Mouse (Mus musculus) kidney, postnatal 36 days (tissue): ENCODE results near the gene Npm3.

ENCODE experiments used
- DNase-seq, 2 experiments: peaks; one replicate each; pipeline ENCODE4 v3.0.0; 2021 to 2022; ENCODE audit warnings: mixed read lengths in 2 of 2

The Npm3 gene

DNA sequence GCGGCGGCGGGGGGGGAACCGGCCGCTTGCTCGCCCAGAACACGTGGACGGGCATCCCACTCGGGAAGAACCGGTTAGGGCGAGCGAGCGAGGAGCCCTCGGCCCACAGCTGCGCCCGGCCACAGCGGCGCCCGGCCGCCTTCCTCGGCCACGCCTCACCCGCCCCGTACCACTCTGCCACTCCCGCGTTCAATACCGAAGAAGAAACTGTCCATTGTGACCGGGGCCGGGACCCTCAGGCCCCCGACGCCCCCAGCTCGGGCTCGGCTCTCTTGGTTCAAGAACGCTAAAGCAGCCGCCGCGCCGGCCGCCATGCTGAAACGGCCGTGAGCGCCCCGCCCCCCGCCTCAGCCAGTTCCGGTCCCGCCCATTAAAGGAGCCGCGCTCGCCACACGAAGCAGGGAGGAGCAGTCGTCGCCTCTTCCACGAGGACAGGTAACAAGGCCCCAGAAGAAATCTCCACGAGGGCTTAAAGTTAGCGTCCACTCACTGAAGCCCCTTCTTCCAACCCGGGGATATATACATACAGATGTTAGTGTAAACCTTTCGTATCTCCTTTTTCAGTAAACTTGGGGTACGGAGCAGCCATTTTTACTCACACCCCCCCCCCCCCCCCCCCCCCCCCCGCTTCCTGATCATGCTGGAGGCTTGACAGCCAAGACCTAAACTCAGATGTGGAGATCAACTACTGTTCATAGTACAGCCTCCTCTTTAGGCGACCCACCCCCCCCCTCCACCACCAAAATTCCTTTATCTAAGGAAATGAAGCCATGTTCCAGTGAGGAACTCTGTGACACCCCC is at the start of gene Npm3:
TSS of gene Npm3 (minus strand) at position 349 of the 801 bp plus-strand sequence.
- peak; percentile 87 to 96 for DNase-seq

DNA sequence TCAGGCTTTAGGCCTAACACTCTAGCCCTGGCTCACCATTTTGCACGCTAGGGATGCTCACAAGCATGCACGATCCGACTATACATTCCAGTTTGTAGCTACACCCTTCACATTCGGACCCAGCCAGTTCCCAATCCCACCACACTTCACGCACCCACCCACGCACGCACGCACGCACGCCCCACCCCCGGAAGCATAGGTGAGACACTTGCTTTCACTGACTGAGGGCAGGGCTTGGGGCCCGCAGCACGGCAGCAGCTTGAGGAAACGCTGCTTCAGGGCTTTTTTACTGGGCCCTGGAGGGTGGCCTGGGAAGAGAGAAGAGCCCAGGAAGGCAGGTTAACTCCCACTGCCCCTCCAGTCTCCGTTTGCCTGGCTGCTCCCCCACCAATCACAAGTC is 47.5 kb upstream of the Npm3 start:
- DNase-seq: no peak

DNA sequence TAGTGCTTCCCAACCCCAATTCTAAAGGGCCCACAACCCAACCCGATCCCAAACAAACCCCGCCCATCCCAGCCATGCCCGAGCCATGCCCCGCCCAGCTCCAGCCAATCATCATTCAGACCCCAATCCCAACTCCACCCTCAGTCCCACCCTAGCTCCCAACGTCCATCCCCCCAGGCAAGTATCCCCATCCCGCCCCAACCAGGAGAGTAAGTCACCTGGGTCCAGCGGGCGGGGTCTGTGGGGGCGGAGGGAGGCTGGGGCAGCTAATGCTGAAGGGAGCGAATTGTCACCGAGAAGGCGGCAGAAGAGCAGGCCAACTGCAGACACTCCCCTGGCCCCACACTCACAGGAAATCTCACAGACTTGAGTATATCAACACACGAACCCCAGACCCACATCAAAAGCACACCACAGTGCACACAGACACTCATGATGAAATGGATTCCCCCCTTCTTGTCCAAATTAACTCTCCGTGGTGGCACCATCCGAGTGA is 46.7 kb upstream of the Npm3 start:
- no peak for DNase-seq

DNA sequence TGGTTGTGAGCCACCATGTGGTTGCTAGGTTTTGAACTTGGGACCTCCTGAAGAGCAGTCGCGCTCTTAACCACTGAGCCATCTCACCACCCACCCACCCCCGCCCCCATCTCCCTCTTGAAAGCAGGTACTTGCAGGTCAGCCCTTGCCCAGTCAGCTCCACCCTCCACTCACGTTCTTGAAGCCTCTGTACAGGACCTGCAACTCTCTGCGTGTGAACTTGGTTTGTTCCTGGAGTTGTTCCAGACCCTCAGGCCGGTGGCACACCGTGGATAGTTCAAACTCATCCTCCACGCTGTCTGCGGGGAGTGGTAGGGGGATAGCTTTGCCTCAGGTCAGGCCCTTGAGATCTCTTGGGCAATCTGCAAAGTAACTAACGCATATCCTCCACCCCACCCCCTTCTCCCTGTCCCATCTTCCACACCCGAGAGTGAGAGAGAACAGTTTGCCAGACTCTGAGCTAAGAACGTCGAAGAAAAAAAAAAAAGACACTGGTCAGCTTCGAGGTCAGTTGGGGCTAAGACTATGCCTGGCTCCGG is 46.1 kb upstream of the Npm3 start:
- no peak for DNase-seq

DNA sequence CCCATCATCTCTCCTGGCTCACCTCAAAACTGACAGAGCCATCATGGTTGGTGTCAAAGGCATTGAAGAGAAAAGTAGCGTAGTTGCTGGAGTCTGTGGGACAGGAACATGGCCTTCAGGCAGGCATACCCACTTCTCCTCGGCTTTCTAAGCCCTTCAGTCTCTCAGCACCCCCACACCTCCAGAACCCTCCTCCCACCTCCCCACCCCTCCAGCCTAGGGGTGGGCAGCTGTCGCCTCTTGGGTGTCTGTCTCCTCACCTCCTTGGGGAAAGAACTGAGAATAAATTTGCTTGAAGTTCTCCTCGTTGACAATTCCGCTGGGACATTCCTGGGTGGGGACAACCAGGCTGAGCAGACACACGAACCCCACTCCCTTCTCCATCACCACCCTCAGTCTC is 45.3 kb upstream of the Npm3 start:
- DNase-seq: no peak

DNA sequence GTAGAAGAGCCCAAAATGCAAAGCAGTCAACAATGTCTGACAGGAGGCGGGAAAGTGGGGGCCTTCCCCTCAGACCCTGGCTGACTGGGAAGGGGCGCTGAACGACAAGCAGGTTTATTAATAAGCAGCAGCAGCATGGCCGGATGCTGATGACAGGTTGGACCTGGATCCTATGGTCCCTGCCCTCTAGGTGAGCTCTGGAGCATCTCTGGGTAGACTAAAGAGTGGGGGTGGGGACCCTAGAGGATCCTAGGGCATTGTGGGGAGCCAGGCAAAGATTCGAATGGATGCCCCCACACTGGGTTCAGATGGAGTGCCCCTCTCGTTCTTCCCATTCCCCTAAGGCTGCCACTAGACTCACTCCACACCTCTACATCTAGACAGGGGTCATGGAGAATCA is 43.0 kb upstream of the Npm3 start:
- no peak for DNase-seq

DNA sequence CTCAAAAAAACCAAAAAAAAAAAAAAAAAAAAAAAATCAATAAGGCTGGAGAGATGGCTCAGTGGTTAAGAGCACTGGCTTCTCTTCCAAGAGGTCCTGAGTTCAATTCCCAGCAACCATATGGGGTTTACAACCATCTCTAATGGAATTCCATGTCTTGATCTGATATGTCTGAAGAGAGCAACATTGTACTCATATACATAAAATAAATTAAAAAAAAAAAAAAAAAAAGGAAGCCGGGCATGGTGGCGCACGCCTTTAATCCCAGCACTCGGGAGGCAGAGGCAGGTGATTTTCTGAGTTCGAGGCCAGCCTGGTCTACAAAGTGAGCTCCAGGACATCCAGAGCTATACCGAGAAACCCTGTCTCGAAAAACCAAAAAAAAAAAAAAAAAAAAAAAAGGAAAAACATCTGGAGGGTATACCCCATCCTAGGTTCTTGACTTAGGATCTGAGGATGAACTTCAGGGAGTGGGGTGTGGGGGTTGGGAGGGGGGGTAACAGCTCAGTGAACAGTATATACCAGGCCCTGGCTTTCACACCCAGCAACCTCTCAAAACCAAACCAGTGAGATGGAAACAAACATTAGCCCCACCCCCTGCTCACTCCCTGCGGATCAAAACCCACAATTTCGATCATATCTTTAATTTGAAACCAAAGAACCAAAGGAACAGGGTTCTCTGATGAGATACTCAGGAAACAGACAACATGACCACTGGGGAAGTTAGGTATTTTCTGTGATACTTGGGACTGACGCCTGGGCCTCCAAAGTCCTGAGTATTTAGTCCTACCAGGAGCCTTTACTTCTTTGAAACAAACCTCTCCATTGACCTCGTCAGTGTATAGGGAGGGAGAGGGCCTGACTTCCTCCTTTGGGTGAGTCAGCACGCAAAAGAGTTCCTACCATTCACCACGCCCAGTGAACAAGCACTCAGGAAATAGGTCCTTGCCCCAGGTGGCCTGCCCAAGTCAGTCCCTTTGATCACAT is 40.8 kb upstream of the Npm3 start:
- DNase-seq: no peak

DNA sequence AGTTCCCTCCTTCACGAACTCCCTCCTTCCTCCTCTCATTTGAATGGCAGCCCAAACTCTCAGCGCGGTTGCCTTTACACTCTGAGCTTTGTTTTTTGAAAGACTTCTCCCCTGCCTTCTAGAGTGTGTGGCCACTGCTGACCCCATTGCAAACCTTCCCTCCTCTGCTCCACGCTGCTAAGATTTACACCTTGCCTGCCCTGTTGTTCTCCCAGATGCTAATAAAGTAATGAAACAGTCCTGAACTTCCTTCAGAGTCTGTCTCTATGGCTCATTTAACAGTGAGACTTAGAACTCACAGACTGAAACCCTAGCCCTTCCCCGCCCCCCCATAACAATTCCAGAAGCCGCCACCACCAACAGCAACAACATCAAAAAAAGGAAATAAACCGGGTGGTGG is 40.0 kb upstream of the Npm3 start:
- no peak for DNase-seq

DNA sequence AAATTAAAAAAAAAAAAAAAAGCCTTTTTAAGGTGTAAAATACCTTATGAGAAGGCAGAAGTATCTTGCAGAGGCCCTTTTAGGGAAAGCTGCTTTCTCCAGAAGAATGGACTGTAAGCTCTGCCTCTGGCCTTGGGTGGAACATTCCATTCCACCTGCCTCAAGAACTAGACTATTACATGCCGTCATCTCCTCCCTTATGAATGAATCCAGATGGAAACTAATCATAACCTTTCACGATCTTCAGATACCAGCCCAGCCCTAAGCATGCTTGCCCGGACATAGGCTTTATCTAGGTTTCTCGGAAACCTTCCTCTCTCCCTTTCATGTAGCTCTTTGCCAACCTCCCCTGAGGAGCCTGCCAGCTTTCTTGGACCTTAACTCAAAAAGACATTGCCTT is 38.9 kb upstream of the Npm3 start:
- no peak for DNase-seq

DNA sequence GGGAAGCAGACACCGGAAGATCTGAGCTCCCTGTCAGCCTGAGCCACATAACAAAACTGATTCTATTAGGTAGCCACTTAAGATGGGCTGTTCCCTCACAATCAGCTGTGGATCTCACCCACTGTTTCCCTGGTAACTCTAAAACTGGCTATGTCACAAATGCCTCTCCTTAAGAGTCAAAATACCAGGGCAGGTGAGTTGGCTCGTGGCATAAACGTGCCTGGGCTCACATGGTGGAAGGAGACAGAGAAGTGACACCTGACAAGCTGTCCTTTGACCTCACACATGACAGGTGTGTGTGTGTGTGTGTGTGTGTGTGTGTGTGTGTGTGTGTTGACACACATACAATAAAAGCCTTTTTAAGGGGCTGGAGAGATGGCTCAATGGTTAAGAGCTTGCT is 38.1 kb upstream of the Npm3 start:
- DNase-seq: no peak

DNA sequence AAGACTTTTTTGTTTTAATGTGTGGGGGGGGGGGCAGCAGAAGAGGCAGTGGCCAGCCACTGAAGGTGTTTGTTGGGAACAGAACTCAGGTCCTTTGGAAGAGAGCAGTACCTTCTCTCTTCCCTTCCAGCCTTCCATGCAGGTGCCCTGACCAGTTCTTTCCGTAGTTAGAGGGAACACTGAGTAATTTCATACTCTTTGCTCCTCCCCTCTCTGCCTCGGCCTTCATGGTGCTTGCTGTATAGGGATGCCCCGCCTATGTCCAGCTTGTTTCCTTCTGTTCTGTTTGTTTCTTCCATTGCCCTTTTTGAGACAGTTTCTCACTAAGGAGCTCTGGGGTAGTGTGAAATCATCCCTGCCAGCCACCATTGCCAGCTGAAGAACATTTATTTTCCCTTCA is 36.1 kb upstream of the Npm3 start:
- no peak for DNase-seq

DNA sequence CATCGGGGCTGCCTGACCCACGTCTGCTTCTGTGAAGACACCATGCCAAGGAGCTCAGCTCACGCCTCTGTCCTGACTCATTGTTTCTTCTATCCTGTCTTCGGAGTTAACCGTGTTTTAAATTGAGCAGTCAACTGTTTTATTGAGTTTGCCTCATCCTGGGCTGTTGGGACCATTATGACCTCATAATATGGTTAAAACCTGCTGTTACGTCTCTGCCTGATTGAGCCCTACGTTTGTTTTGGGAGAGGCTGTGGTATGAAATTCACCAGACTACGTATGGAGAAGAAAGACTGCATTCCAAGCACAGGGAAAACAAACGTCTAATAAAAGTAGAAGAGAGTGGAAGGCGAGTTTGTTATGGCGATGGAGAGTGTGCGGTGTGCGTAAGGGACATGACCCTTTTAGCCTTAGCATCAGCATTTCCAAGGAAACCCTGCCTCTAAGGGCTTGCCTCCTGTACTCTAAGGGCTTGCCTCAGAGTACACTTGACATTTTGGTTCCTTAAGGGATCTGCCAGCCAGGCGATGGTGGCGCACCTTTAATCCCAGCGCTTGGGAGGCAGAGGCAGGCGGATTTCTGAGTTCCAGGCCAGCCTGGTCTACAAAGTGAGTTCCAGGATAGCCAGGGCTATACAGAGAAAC is 34.7 kb upstream of the Npm3 start:
- no peak for DNase-seq

DNA sequence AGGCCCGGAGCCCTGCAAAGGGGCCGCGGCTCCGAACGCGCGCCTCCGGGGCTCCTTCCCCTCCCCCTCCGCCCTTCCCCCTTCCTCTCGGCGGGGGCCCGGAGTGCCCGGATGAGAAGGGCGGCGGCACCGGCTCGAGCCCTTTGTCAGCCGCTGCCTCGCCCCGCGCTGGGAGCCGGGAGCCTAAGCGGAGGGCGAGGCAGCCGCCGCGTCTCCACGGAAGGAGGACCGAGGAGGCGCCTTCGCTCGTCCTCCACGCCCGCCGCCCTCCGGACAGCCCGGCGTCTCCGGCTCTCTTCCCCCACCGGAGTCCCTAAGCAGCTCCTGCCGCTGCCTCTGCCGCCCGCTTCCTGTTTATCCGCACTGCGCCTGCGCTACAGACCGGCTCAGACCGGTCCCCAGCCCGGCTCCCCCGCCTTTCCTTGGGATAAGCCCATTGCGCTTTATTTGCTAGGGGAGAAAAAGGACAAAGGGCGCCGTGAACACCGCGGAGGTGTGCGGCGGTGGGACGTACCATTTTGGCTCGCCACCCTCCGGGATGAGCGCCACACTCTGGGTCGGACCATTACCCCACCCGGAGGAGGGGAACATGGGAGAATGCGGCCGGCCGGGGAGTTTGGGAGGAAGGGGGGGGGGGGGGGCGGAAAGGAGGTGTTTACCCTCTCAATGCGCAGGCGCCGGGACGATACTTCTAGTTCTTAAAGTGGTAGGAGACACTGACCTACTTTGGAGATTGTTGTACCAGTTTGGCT is 34.0 kb upstream of the Npm3 start, which contains the start of gene Mgea5:
TSS of gene Mgea5 (minus strand) at position 657 of the 752 bp plus-strand sequence.
- DNase-seq: peak; percentile 98

DNA sequence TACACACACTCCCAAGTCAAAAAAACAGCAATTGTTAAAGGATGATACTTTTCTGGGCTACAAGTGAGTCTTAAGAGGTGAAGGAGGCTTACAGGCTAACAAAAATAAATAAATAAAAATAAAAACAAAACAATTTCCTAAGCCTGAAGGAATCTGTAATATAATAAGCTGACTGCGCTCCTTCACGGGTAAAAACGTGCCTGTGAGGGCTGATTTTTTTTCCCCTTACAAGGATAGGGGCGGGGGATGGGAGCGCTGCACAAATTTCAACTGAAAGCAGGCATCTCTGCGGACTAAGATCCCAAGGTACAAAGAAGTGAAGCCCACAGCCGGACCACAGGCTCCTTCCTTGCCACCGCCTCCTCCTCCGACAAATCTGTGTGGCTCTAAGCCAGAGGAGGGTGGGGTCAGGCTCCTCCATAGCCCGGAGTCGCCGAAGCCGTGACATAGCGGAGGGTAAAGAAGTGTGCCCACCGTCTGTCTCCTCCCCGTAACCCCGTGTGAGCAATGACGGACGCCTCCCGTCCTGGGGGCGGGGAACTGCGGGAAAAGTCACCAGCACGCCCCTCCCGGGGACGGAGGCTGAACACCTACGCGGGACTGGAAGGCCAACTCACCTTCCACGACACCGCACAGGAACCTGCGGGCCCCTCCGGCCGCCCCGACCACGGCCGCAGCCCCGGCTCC is 33.1 kb upstream of the Npm3 start:
- peak; percentile 87 to 89 for DNase-seq

DNA sequence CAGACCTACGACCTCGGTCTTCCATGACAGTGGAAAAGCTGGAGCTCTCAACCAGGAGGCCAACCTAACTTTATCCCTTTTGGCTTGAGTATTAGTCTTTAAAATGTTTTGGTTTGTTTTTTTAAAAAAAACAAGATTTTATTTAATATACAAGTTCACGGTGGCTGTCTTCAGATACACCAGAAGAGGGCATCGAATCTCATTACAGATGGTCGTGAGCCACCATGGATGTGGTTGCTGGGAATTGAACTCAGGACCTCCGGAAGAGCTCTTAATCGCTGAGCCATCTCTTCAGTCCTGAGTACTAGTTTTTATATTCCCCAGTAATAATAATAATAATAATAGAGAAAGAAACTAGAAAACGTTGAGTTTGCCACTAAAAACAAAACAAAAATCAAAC is 32.3 kb upstream of the Npm3 start:
- no peak for DNase-seq

DNA sequence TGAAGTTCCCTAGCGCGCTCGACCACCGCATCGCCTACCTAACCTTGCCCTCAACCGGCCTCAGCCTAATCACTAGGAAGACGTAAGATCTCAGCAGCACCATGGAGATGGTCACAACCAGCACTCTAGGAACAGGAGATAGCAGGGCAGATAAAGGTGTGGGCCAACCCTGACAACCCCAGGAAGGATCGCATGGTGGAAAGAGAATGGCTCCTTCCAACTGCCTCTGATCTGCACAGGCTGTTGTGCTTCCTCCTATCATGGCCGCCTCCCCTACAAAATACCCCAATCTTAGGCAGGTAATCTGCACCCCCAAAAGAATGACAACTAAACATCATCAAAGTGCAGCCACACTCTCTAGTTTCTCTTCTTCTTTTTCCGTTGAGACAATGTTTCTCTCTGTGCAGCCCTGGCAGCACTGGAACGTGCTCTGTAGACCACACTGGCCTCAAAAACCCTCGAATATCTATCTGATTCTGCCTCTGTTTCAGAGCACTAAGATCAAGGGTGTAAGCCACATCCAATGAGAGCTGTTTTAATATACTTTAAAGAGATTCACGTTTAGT is 31.0 kb upstream of the Npm3 start:
- no peak for DNase-seq

DNA sequence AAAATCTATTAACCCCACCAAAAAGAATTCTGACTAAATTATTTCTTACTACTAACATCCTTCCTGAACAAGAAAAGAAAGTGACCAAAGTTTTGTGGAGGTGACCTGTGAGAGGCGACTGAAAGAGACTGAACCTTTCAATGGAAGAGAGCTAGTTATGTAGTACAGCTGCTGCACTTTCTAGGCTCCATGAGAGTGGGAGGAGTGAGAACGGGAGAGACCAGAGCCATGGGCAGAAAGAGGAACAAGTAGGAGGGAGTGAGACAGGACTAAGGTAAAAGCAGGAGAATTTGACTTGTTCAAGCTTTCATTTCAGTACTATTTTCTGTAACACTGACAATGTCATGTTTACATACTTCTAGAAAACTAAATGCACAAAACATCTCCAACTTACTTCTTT is 26.1 kb upstream of the Npm3 start:
- no peak for DNase-seq

DNA sequence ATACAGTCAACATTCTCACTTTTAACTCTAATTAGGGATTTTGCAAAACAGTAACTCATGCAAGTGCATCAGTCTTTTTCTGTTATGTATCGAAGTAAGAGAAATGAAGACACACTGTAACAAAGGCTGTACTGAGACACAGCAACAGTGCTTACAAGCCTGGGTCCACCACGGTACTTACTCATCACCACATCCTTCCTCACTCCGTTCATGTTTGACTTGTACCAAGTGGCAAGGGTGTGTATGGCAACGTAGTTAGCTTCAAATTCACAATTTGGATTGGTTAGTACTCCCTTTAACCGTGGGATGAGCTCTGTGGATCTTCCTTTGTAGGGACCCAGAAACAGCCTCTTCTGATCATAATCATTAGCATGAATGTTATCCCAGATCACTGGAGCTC is 22.1 kb upstream of the Npm3 start:
- no peak for DNase-seq

DNA sequence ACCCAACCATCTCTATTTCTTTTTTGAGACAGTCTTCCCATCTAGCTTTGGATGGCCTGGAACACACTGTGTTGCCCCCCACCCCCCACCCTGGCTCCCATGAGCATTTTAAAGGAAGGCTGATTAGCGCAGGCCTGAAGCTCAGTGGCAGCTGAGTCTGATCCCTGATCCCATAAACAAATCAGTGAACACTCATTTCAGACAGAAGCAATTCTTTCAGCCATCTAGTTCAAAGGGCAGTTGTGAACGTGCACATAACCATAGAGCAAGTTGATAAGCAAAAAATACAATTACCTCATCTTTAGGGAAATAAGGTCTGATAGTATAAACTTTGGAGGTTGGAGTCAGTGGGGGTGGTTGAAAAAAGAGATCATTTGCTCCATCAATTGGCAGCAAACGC is 11.4 kb upstream of the Npm3 start:
- no peak for DNase-seq

DNA sequence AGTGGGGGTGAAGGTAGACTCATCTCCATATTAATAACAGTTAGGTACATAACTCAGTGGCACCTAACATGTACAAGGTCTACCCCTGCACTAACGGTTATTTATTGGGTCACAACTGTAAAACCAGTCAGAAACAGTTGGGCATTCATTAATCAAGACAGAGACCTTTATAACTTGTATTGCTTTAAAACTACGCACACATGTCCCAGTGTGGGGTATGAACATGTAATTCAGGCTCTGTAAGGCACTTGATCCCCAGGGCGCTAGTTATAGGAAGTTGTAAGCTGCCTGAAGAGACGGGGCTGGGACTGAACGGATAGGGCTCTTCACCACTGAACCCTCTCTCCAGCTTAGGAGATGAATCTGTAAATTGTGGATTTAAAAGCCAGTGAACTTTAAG is 9.3 kb upstream of the Npm3 start:
- no peak for DNase-seq

DNA sequence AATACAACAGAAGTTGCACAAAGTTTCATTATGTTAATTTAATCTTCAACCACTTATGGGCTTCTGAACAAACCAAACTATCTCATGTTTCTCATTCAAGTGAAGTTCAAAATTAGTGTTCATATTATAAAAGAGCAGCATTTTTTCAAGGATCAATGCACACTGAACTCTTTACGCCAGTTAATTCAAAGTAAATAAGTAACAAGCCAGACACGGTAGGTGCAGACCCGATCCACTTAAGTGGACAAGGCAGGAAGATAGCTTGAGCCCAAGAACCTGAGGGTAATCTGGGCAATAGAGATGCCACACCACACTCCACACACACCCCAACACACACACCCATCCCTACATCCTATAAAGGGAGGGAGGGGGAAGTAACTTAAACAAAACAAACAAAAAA is 4.2 kb upstream of the Npm3 start:
- peak in 1 of 2 experiments; percentile 59 for DNase-seq
